Mouse (Mus musculus): ENCODE data around the gene Chd3. TPM values are rescaled to one million over a fixed set of nuclear protein-coding genes. Genes with fewer than 3 reads are reported as not detected.
A peak's percentile ranks its signal among the peaks of the same experiment; 100 is the strongest.

The Chd3 gene
- total and polyA plus RNA-seq, 3 experiments, result 31.9 to 92.0 (median 66.4) TPM

- H3K27ac ChIP-seq (ENCODE audit: insufficient read depth, low read depth), result no peak overlapping the region
- H3K9me3 ChIP-seq (replicated peaks; ENCODE audit: low read length), result no peaks in the 10 kb centered on the region
- peak overlapping the region; percentile 90 for H3K4me2 ChIP-seq (ENCODE audit: insufficient read depth, low read depth, poor library complexity, severe bottlenecking)
- DNase-seq (ENCODE audit: extremely low read depth), result no peak
- H3K27me3 ChIP-seq (replicated peaks), result peaks cover 39% of the 10 kb centered on the region
- H3K9ac ChIP-seq (ENCODE audit: insufficient read depth, low read depth), result peak overlapping the region; percentile 67
- peaks cover 0 to 4% of the 10 kb centered on the region in 2 experiments for H3K36me3 ChIP-seq (replicated peaks in 1 of 2; ENCODE audit: control insufficient read depth in 1 of 2, insufficient read depth in 1 of 2, low read length in 1 of 2)
- dilution Hi-C loops (cut with MboI; ENCODE audit: extremely low pct_ligation_motif_present, extremely low pct_unique_long_range_greater_than_20kb, low sequenced_read_pairs) (no loop called here), in situ Hi-C loops (cut with MboI; ENCODE audit: low pct_ligation_motif_present, low pct_unique_long_range_greater_than_20kb, low sequenced_read_pairs) (no loop called here)
- peaks cover 15 to 38% of the 10 kb centered on the region in 2 experiments for H3K4me1 ChIP-seq (ENCODE audit: control insufficient read depth in 1 of 2, insufficient read depth in 2 of 2)
- peak overlapping the region; percentile 48 to 53 (median 49) for H3K4me3 ChIP-seq (replicated peaks in 1 of 3; ENCODE audit: low read depth in 2 of 3, low read length in 2 of 3, poor library complexity in 1 of 3)
- 0 out of 2 replicates have a peak, but pooled peaks have one; percentile 71 for TF ChIP-seq MXI1 (IDR thresholded peaks at IDR 0.05; ENCODE audit: low read depth, low read length)
- TF ChIP-seq MAZ (IDR thresholded peaks at IDR 0.05; ENCODE audit: low read depth, low read length), result peak; percentile 63; the same call in 1 of the 2 replicates
- TF ChIP-seq SIN3A (IDR thresholded peaks at IDR 0.05; ENCODE audit: low read length), result 0 out of 2 replicates have a peak, but pooled peaks have one; percentile 28
- 0 out of 2 replicates have a peak, but pooled peaks have one; percentile 6 for TF ChIP-seq MYC (IDR thresholded peaks at IDR 0.05; ENCODE audit: low read depth, low read length)
- peak; percentile 14; the same call in 1 of the 2 replicates for TF ChIP-seq BHLHE40 (IDR thresholded peaks at IDR 0.05; ENCODE audit: low read depth, low read length)
- TF ChIP-seq CHD1 (IDR thresholded peaks at IDR 0.05; ENCODE audit: low read depth, low read length), result no peak
- H3K79me2 ChIP-seq (replicated peaks; ENCODE audit: control insufficient read depth, extremely low read depth, insufficient read depth, poor library complexity, severe bottlenecking), result no peaks in the 10 kb centered on the region
These were observed 42.6 kb downstream of the Chd3 start for GRCm38 (mm10) chr11:69326408-69327156.

GRCm38 (mm10) chr11:69325628-69326407, 43.4 kb downstream of the Chd3 start, which contains the start of gene Kcnab3:
Kcnab3 (plus strand) TSS chr11:69326258.
- Histone ChIP-seq H3K4me3 (replicated peaks in 1 of 3; ENCODE audit: low read depth in 2 of 3, low read length in 2 of 3, poor library complexity in 1 of 3) (peak within 1 kb of the TSS; percentile 48 to 53 (median 49)), H3K79me2 (replicated peaks; ENCODE audit: control insufficient read depth, extremely low read depth, insufficient read depth, poor library complexity, severe bottlenecking) (no peaks in the 10 kb centered on the region), H3K27me3 (replicated peaks) (peaks cover 39% of the 10 kb centered on the region), H3K9ac (ENCODE audit: insufficient read depth, low read depth) (peak within 1 kb of the TSS; percentile 67), H3K4me2 (ENCODE audit: insufficient read depth, low read depth, poor library complexity, severe bottlenecking) (peak within 1 kb of the TSS; percentile 90), H3K27ac (ENCODE audit: insufficient read depth, low read depth) (no peak within 1 kb of the TSS), H3K9me3 (replicated peaks; ENCODE audit: low read length) (no peaks in the 10 kb centered on the region), H3K36me3 (replicated peaks in 1 of 2; ENCODE audit: control insufficient read depth in 1 of 2, insufficient read depth in 1 of 2, low read length in 1 of 2) (peaks cover 0 to 9% of the 10 kb centered on the region in 2 experiments), H3K4me1 (ENCODE audit: control insufficient read depth in 1 of 2, insufficient read depth in 2 of 2) (peaks cover 12 to 39% of the 10 kb centered on the region in 2 experiments)
- dilution Hi-C loops (cut with MboI; ENCODE audit: extremely low pct_ligation_motif_present, extremely low pct_unique_long_range_greater_than_20kb, low sequenced_read_pairs) (no loop called here), in situ Hi-C loops (cut with MboI; ENCODE audit: low pct_ligation_motif_present, low pct_unique_long_range_greater_than_20kb, low sequenced_read_pairs) (no loop called here)
- peak; percentile 99 for DNase-seq (ENCODE audit: extremely low read depth)
- no peak for TF ChIP-seq JUND (conservative IDR thresholded peaks at IDR 0.05; ENCODE audit: low read depth, low read length)
- TF ChIP-seq ZKSCAN1 (IDR thresholded peaks at IDR 0.05; ENCODE audit: borderline replicate concordance, low read depth, low read length), result no peak
- peak; percentile 88 for TF ChIP-seq TBP (conservative IDR thresholded peaks at IDR 0.05; ENCODE audit: low read depth, low read length)
- peak; percentile 35; the same call in 1 of the 2 replicates for TF ChIP-seq NRF1 (IDR thresholded peaks at IDR 0.05; ENCODE audit: low read depth, low read length)
- TF ChIP-seq BHLHE40 (IDR thresholded peaks at IDR 0.05; ENCODE audit: low read depth, low read length), result 0 out of 2 replicates have a peak, but pooled peaks have one; percentile 7
- peak; percentile 68 for TF ChIP-seq ZMIZ1 (IDR thresholded peaks at IDR 0.05; ENCODE audit: low read depth, low read length)
- peak; percentile 68 for TF ChIP-seq MAX (IDR thresholded peaks at IDR 0.05; ENCODE audit: low read length)
- TF ChIP-seq NELFE (IDR thresholded peaks at IDR 0.05; ENCODE audit: low read depth, low read length), result peak; percentile 40; the same call in 1 of the 2 replicates
- TF ChIP-seq POLR2A (IDR thresholded peaks at IDR 0.05; ENCODE audit: low read depth, low read length), result peak; percentile 67
- TF ChIP-seq MYC (IDR thresholded peaks at IDR 0.05; ENCODE audit: low read depth, low read length), result peak; percentile 81; the same call in 1 of the 2 replicates

All from CH12.LX (cell line).